Mouse (Mus musculus): Measurements from ENCODE around the gene C2cd2l.
"Not testable (repeated sequence)": the region's sequence is repeated elsewhere in the genome, so short reads cannot be mapped to it uniquely, and the experiment has no call there.

DNA sequence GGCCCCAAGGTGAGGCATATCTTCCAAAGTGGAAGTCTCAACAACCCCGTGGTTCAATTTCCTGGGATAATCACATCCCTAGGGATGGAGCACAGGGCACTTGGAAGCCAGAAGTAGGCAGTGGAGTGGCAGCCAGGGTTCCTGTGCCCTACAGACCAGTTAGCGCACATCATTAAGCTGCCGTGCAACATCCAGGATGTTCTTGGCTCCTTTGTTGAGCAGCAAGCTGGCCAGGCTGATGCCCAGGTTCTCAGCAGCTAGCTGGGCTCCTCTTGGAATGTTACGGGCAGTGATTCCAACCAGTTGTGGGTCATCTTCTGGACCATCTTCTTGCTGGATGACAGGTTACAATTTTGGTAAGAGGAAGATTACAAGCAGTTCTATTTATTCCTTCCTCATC, 16.4 kb upstream of the C2cd2l start:
- not testable (repeated sequence) for TF ChIP-seq CTCF (IDR thresholded peaks at IDR 0.05; ENCODE audit: low read depth, low read length); GATA1 (IDR thresholded peaks at IDR 0.05; ENCODE audit: borderline replicate concordance, low read length)
